Comparison of ENCODE assay signal across 9 mouse cellular contexts in genomic region chr13:83738528-83738981, GRCm38 (mm10).
DNase-seq lines count a peak whose midpoint lies in the region; ATAC-seq and TF ChIP-seq lines count a peak whose summit lies in the region.
"Had no signal": no experiment of that assay in that cellular context is flagged by ENCODE, and none has a peak within 500 bp of the region (broad histone marks: within the 10 kb centered on the region; RNA-seq: fewer than 3 reads in every experiment).

No protein-coding gene starts in this region.

- H3K36me3 ChIP-seq in heart, embryonic 10.5 days, result no peaks in the 10 kb centered on the region
- H3K36me3 ChIP-seq in liver, embryonic 12.5 days, result no peaks in the 10 kb centered on the region

- peak overlapping the region; percentile 37 for H3K4me2 ChIP-seq in liver, embryonic 12.5 days

- peak overlapping the region; percentile 47 for H3K4me3 ChIP-seq in heart, embryonic 10.5 days
- H3K4me3 ChIP-seq in embryonic fibroblast, embryonic 13.5 days (ENCODE audit: insufficient read depth, low read length), result peak overlapping the region; percentile 34
- peak overlapping the region; percentile 28 for H3K4me3 ChIP-seq in liver, embryonic 12.5 days
- H3K4me3 ChIP-seq: erythroblast, embryonic 14.5 days had no signal

- no peak for TF ChIP-seq CTCF in embryonic fibroblast, embryonic 13.5 days (IDR thresholded peaks at IDR 0.05; ENCODE audit: borderline replicate concordance, insufficient read depth, low read length)

- no peak for DNase-seq in heart, embryonic 10.5 days (ENCODE audit: low spot score)
- DNase-seq in heart, adult 8-10 months (ENCODE audit: low spot score), result no peak
- DNase-seq in retina, postnatal 1 day, result peak; percentile 72
- no peak for DNase-seq in adrenal gland, adult 8-10 months
- DNase-seq in gastrocnemius, postnatal 10 days, result no peak

- TF ChIP-seq POLR2A in embryonic fibroblast, embryonic 13.5 days (IDR thresholded peaks at IDR 0.05; ENCODE audit: low read depth, low read length), result no peak

- 4% methylated on average over 12 of the region's 12 CpGs for WGBS in heart, embryonic 10.5 days
- 5% methylated on average over 12 of the region's 12 CpGs for WGBS in liver, embryonic 12.5 days (ENCODE audit: insufficient replicate concordance)

- ATAC-seq in activated CD4-positive, CD25-positive, alpha-beta regulatory T cell, adult 4 months, result peak; percentile 24
- no peak for ATAC-seq in liver, embryonic 12.5 days

- H3K27ac ChIP-seq in heart, embryonic 10.5 days, result no peak overlapping the region
- H3K27ac ChIP-seq in embryonic fibroblast, embryonic 13.5 days (ENCODE audit: insufficient read depth, low read length), result no peak overlapping the region
- H3K27ac ChIP-seq in liver, embryonic 12.5 days, result no peak overlapping the region

- H3K9ac ChIP-seq in liver, embryonic 12.5 days, result no peak overlapping the region

- H3K9me3 ChIP-seq in heart, embryonic 10.5 days, result no peaks in the 10 kb centered on the region
- H3K9me3 ChIP-seq in liver, embryonic 12.5 days (replicated peaks), result no peaks in the 10 kb centered on the region

- H3K4me1 ChIP-seq in heart, embryonic 10.5 days, result peaks cover 10% of the 10 kb centered on the region
- H3K4me1 ChIP-seq in embryonic fibroblast, embryonic 13.5 days (ENCODE audit: control insufficient read depth, insufficient read depth, low read length), result 0 out of 2 replicates have a peak, but pooled peaks cover 2% of the 10 kb centered on the region
- no peaks in the 10 kb centered on the region for H3K4me1 ChIP-seq in liver, embryonic 12.5 days

- peaks cover 78% of the 10 kb centered on the region for H3K27me3 ChIP-seq in heart, embryonic 10.5 days (ENCODE audit: insufficient read depth, poor library complexity, severe bottlenecking)
- peaks cover 60% of the 10 kb centered on the region for H3K27me3 ChIP-seq in liver, embryonic 12.5 days (replicated peaks)
